Mouse (Mus musculus) layer of hippocampus, adult 9-11 months (tissue): Measurements from ENCODE around the gene Myh6.

Experiments used
- DNase-seq: peaks from one replicate; pipeline ENCODE4 v3.0.0; 2022

Myh6 gene

GRCm38 (mm10) chr14:54929801-54930200 lies 36.9 kb downstream of the Myh6 start:
- no peak for DNase-seq

- no peak for DNase-seq
These were observed 39.4 kb downstream of the Myh6 start for GRCm38 (mm10) chr14:54927296-54927695.

- DNase-seq: no peak
These were observed 40.1 kb downstream of the Myh6 start for GRCm38 (mm10) chr14:54926401-54927158.

GRCm38 (mm10) chr14:54925349-54926342 lies 41.1 kb downstream of the Myh6 start, which contains the start of gene Efs:
Efs (minus strand) TSS chr14:54926126.
- no peak for DNase-seq

- no peak for DNase-seq
These were observed 41.9 kb downstream of the Myh6 start for GRCm38 (mm10) chr14:54924641-54925348.

- no peak for DNase-seq
These were observed 46.5 kb downstream of the Myh6 start for GRCm38 (mm10) chr14:54920076-54920685.

GRCm38 (mm10) chr14:54913343-54913742 lies 53.4 kb downstream of the Myh6 start:
- no peak for DNase-seq

GRCm38 (mm10) chr14:54912886-54913285 lies 53.8 kb downstream of the Myh6 start, which contains the start of gene Slc22a17:
Slc22a17 (minus strand) TSS chr14:54913132.
- peak; percentile 81 for DNase-seq

- no peak for DNase-seq
These were observed 54.4 kb downstream of the Myh6 start for GRCm38 (mm10) chr14:54912109-54912850.

- no peak for DNase-seq
These were observed 58.0 kb downstream of the Myh6 start for GRCm38 (mm10) chr14:54908682-54909081.

- DNase-seq: no peak
These were observed 63.1 kb downstream of the Myh6 start for GRCm38 (mm10) chr14:54903641-54904040.

GRCm38 (mm10) chr14:54900383-54900782 lies 66.3 kb downstream of the Myh6 start:
- DNase-seq: peak; percentile 85

- no peak for DNase-seq
These were observed 69.3 kb downstream of the Myh6 start for GRCm38 (mm10) chr14:54897445-54897844.

GRCm38 (mm10) chr14:54894296-54895151 lies 72.2 kb downstream of the Myh6 start:
- no peak for DNase-seq

- peak; percentile 100 for DNase-seq
These were observed 73.0 kb downstream of the Myh6 start for GRCm38 (mm10) chr14:54893651-54894181.

- no peak for DNase-seq
These were observed 74.5 kb downstream of the Myh6 start, which contains the start of gene Pabpn1 for GRCm38 (mm10) chr14:54892200-54892599. Pabpn1 (plus strand) TSS chr14:54892500.
